Mouse (Mus musculus): ENCODE measurements around the gene Gm6525.

GRCm38 (mm10) chr3:84155146-84155545, 18.8 kb upstream of the Gm6525 start:
- no peak for TF ChIP-seq POLR2A (IDR thresholded peaks at IDR 0.05; ENCODE audit: control insufficient read depth, low read depth, low read length)
- TF ChIP-seq CTCF (IDR thresholded peaks at IDR 0.05; ENCODE audit: control insufficient read depth, insufficient read depth, insufficient replicate concordance, low read depth, low read length): no peak
